8 mouse cellular contexts compared by ENCODE assay signal in genomic region chr11:88193098-88193823, GRCm38 (mm10). TPM values are rescaled to one million over a fixed set of nuclear protein-coding genes. Genes with fewer than 3 reads are reported as not detected.
DNase-seq lines count a peak whose midpoint lies in the region; ATAC-seq and TF ChIP-seq lines count a peak whose summit lies in the region.

No protein-coding gene starts in this region.

- DNase-seq in forebrain, embryonic 11.5 days (ENCODE audit: low spot score), result peak; percentile 68
- no peak for DNase-seq in forebrain, postnatal 0 days
- DNase-seq in lung, postnatal 36 days, result no peak
- DNase-seq in splenic B cell, adult 2 months (ENCODE audit: low read depth, low spot score), result peak; percentile 53
- DNase-seq in yolk sac, embryonic 10.5 days (ENCODE audit: low spot score), result no peak

- peak overlapping the region; percentile 9; the same call in 1 of the 2 replicates for H3K4me3 ChIP-seq in forebrain, embryonic 11.5 days (ENCODE audit: low read depth, low read length)
- H3K4me3 ChIP-seq in forebrain, postnatal 0 days (ENCODE audit: low read depth, low read length), result no peak overlapping the region
- H3K4me3 ChIP-seq in lung, embryonic 16.5 days (ENCODE audit: low read length), result peak overlapping the region; percentile 32
- H3K4me3 ChIP-seq in intestine, embryonic 15.5 days (replicated peaks), result peak overlapping the region; percentile 22

- no peak for TF ChIP-seq CTCF in forebrain, postnatal 0 days (IDR thresholded peaks at IDR 0.05; ENCODE audit: low read depth)

- H3K4me1 ChIP-seq in forebrain, embryonic 11.5 days (replicated peaks; ENCODE audit: control insufficient read depth, insufficient read depth, low read length), result peaks cover 16% of the 10 kb centered on the region
- H3K4me1 ChIP-seq in forebrain, postnatal 0 days (ENCODE audit: insufficient read depth), result no peaks in the 10 kb centered on the region
- peaks cover 21% of the 10 kb centered on the region for H3K4me1 ChIP-seq in lung, embryonic 16.5 days (replicated peaks; ENCODE audit: control insufficient read depth, insufficient read depth, low read length)
- H3K4me1 ChIP-seq in intestine, embryonic 15.5 days (replicated peaks), result peaks cover 39% of the 10 kb centered on the region

- peaks cover 29% of the 10 kb centered on the region for H3K27me3 ChIP-seq in forebrain, embryonic 11.5 days (ENCODE audit: control insufficient read depth, insufficient read depth, low read length)
- peaks cover 13% of the 10 kb centered on the region for H3K27me3 ChIP-seq in forebrain, postnatal 0 days (ENCODE audit: insufficient read depth, low read length)
- peaks cover 26% of the 10 kb centered on the region for H3K27me3 ChIP-seq in lung, embryonic 16.5 days (ENCODE audit: control insufficient read depth, insufficient read depth, low read depth, low read length)
- H3K27me3 ChIP-seq in intestine, embryonic 15.5 days (replicated peaks), result peaks cover 32% of the 10 kb centered on the region
- no peaks in the 10 kb centered on the region for H3K27me3 ChIP-seq in splenic B cell, adult 2 months (ENCODE audit: control insufficient read depth, insufficient read depth, low read length, poor library complexity, severe bottlenecking)

- ATAC-seq in forebrain, embryonic 11.5 days (replicated peaks; ENCODE audit: low FRiP score), result no peak; the same call in 1 of the 2 replicates
- ATAC-seq in forebrain, postnatal 0 days, result no peak
- no peak; the same call in 1 of the 2 replicates for ATAC-seq in lung, embryonic 16.5 days (ENCODE audit: low read depth)
- no peak for ATAC-seq in intestine, embryonic 15.5 days
- no peak for ATAC-seq in monocyte, adult 5-6 weeks (replicated peaks; ENCODE audit: insufficient number of reproducible peaks, low FRiP score, low TSS enrichment, poor library complexity, severe bottlenecking)

- H3K9me3 ChIP-seq in forebrain, embryonic 11.5 days (ENCODE audit: control insufficient read depth, low read length), result no peaks in the 10 kb centered on the region
- H3K9me3 ChIP-seq in forebrain, postnatal 0 days (ENCODE audit: low read length), result no peaks in the 10 kb centered on the region
- H3K9me3 ChIP-seq in lung, embryonic 16.5 days (ENCODE audit: control insufficient read depth, low read length), result no peaks in the 10 kb centered on the region
- no peaks in the 10 kb centered on the region for H3K9me3 ChIP-seq in intestine, embryonic 15.5 days

- 4% methylated on average over 34 of the region's 34 CpGs for WGBS in forebrain, embryonic 11.5 days
- 18% methylated on average over 34 of the region's 34 CpGs for WGBS in forebrain, postnatal 0 days
- 8% methylated on average over 34 of the region's 34 CpGs for WGBS in lung, embryonic 16.5 days
- WGBS in intestine, embryonic 15.5 days, result 13% methylated on average over 34 of the region's 34 CpGs

- H3K4me2 ChIP-seq in forebrain, embryonic 11.5 days (ENCODE audit: low read depth, low read length, severe bottlenecking), result peak overlapping the region; percentile 27; the same call in 1 of the 2 replicates
- H3K4me2 ChIP-seq in forebrain, postnatal 0 days (ENCODE audit: low read depth), result no peak overlapping the region
- peak overlapping the region; percentile 45 for H3K4me2 ChIP-seq in lung, embryonic 16.5 days (ENCODE audit: low read depth, low read length)
- H3K4me2 ChIP-seq in intestine, embryonic 15.5 days (replicated peaks), result peak overlapping the region; percentile 53

- no peak overlapping the region for H3K27ac ChIP-seq in forebrain, embryonic 11.5 days (ENCODE audit: low read depth, low read length)
- no peak overlapping the region for H3K27ac ChIP-seq in forebrain, postnatal 0 days (ENCODE audit: low read depth, low read length)
- H3K27ac ChIP-seq in lung, embryonic 16.5 days (ENCODE audit: low read length), result no peak overlapping the region
- H3K27ac ChIP-seq in intestine, embryonic 15.5 days, result no peak overlapping the region

- H3K36me3 ChIP-seq in forebrain, embryonic 11.5 days (ENCODE audit: control insufficient read depth, insufficient read depth, low read length), result no peaks in the 10 kb centered on the region
- H3K36me3 ChIP-seq in forebrain, postnatal 0 days (ENCODE audit: insufficient read depth), result peaks cover 5% of the 10 kb centered on the region; the same call in 1 of the 2 replicates
- no peaks in the 10 kb centered on the region for H3K36me3 ChIP-seq in lung, embryonic 16.5 days (ENCODE audit: control insufficient read depth, insufficient read depth, low read length)
- no peaks in the 10 kb centered on the region for H3K36me3 ChIP-seq in intestine, embryonic 15.5 days
- no peaks in the 10 kb centered on the region for H3K36me3 ChIP-seq in splenic B cell, adult 2 months (ENCODE audit: control insufficient read depth, insufficient read depth, low read length, poor library complexity, severe bottlenecking)

- H3K9ac ChIP-seq in forebrain, embryonic 11.5 days (ENCODE audit: low read length), result peak overlapping the region; percentile 29
- H3K9ac ChIP-seq in forebrain, postnatal 0 days, result no peak overlapping the region
- peak overlapping the region; percentile 53 for H3K9ac ChIP-seq in lung, embryonic 16.5 days (ENCODE audit: low read length)
- H3K9ac ChIP-seq in intestine, embryonic 15.5 days, result peak overlapping the region; percentile 23; the same call in 1 of the 2 replicates

RNA-seq across cellular contexts. Expression of gene Mrps23, which starts 10.9 kb away (rescaled TPM):
- 70.8 and 71.7 TPM in 2 replicates for polyA plus RNA-seq in forebrain, embryonic 11.5 days (2014; fragmentation: Nextera tagmentation; extraction: Ambion mirVana)
- total RNA-seq in forebrain, postnatal 0 days (2014; rRNA removed), result 39.0 and 57.5 TPM in 2 replicates
- polyA plus RNA-seq in forebrain, postnatal 0 days (2015; fragmentation: Nextera tagmentation; extraction: Ambion mirVana), result 70.7 and 71.5 TPM in 2 replicates
- polyA plus RNA-seq in lung, embryonic 16.5 days (2015; fragmentation: Nextera tagmentation; extraction: Ambion mirVana), result 50.6 and 55.5 TPM in 2 replicates
- polyA plus RNA-seq in intestine, embryonic 15.5 days (2015; fragmentation: Nextera tagmentation; extraction: Ambion mirVana), result 59.6 and 62.3 TPM in 2 replicates
- 64.6 to 115 TPM (median 69.1 TPM) in 3 replicates for total RNA-seq in monocyte, adult 5-6 weeks (2017)

Comparison
In these comparisons a context has a peak if more than half of its experiments do, and no peak if none do; other contexts are left out.
1. DNase-seq: peak in forebrain, embryonic 11.5 days (single experiment) and splenic B cell, adult 2 months (single experiment); none in forebrain, postnatal 0 days (single experiment), lung, postnatal 36 days (single experiment) and yolk sac, embryonic 10.5 days (single experiment).